Mouse (Mus musculus): ENCODE measurements around the gene Hoxa6.

Hoxa6 gene

DNA sequence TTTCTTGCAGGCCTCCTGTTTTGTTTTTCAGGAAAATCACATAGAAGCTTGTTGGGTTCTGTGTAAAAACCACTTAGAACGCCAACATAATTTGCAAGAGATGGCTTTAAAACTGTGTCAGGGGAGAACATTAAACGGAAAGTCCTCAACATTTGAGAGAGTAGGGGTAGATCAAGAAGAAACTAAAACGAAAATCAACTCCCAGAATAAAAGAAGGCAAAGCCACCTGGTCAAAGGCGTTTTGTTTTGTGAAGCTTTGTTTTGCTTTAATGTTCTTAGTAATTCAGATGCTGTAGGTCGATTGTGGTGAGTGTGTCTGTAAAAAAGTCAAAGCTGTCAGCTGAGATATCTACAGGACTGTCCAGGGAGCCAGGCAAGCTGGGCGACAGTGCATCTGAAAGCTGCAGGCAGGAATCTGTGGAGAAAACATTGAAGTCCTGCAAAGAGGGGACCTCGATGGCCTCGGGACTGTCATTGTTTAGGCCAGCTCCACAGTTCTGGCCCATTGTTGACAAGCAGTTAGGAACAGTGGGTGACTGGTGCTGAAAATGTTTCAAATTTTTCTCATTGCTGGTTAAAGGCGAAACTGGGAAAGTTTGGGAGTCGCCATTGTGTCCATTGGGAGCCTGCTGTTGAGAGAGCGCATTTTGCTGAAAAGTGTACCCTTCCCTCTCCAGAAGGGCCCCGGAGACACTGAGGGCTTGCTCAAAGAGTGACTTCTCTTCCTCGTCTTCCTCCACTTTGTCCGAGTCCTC lies 45.7 kb downstream of the Hoxa6 start:
- no peak for DNase-seq

DNA sequence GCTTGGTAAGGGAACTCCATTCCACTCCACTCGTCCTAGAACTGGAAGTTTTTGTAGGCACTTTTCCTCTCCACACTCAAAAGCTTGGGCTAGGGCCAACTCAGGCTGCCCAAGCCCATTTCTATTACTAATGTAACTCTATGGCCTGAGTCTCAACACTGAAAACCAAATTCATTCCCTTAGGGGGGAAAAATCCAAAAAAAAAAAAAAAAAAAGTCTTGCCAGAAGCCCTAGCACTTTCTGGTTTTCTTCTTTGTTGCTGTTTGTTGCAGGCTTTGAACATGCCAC lies 46.5 kb downstream of the Hoxa6 start:
- DNase-seq = peak in 1 of 2 experiments; percentile 33

DNA sequence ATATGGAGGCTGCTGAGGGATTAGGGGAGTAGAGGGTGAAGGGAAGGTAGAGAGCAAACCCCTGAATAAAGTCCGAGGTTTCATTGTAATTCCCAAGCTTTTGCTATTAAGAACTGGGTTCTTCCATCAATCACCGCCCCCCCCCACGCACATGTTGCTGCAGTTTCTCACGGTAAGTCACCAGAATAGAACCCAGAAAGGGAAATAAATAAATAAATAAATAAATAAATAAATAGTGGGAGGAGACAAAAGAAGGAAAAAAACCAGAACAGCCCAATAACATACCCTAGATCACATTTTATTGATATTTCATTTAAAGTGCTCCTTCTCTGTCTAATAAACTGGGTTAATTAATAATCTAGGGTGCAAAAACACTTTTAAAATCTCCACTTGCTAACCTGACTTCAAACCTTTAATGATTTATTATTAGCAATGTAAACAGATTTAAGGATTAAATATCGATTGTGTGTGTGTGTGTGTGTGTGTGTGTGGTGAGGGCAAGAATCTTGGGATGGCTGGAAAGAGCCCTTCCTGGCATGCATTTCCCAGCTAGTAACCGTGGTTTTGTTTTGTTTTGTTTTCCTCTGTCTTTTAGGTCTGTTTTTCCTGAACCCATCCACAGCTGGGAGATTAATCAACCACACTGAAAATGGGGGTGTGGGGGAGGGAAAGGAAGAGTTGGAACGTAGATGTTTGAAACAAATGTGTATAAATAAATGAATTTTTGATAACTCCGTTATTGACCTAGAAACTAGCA lies 47.0 kb downstream of the Hoxa6 start:
- peak in 1 of 2 experiments; percentile 23 for DNase-seq

DNA sequence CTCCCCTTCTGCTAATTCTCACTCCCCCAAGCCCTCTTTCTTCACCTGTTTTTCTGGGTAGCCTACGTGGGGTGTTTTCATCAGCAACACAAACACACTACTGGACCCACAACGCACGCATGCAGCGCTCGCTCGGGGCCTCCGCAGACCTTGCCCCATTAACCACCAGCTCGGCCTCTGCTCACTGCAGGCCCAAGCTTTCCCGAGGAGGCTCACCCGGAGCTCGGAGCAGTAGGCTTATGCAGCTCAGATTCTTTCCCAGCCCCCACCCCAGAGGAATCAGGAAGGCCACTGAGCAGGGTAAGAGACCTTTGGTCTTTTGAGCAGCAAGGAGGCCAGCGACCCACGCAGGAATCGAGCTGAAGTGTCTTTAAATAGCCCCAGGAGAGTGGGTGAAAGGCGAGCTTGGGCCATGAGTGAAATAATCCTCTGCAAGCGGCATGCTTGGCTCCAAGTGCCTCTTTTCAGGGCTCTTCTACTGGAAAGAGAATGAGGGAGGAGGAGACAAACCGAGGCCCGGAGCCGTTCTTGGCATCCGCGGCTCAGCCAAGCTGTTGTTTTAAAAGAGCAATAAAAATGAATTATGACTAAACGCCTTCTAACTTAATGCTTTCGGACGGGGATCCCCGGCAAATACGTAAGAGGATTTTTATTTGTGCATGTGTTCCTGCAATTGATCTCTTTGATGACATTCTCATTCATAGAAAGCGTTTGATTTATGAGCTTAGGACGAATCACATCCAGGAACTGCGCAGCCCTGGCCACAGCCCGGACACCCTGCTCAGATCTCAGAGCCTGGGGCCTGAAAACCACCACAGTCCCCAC lies 47.8 kb downstream of the Hoxa6 start:
- DNase-seq = peak; percentile 75 to 90

DNA sequence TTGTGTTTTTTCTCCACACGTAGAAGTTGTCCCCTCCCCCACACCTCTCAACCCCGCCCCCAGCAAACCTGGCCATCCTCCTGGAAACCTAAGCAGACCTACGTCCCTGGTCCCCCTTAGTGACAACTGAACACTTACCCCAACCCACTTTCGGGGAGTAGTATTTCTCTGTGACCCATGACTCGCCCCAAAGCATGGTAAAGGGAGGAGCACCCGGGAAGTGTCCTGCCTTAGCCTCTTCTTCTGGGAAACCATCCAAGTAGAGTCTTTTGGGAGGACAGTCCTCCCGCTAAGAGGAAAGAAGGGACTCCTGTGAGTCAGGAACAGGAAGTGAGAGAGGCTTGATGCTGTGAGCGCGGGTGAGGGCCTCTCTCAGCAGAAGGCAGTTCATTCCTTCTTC lies 48.5 kb downstream of the Hoxa6 start:
- DNase-seq = peak; percentile 33 to 67

DNA sequence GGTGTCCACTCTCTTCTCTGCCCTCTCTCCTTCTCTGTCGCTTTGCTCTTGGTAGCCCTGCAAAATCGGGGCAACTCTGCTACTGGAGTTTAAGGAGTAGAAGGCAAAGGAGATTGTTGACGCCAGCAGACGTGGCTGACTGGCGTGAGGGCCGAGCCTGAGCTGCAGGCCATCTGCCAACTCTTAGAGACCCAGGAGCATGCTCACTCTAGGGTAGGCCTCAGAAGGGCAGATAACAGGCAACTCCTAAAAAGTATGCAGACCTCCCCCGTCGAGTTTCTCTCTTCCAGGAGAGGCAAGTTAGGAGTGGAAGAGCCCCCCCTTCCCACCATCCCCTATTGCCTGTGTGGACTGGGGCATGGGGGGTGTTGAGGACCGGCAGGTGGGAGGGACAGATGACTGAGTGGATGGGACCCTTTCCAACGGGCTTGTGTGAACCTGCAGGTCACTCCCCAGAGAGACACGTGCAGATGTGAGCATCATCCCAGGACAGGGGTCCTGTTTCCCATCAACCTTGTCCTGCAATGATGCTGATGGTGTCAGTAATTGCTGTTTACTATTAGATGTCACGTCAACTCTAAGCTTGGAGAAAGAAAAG lies 49.3 kb downstream of the Hoxa6 start:
- DNase-seq = peak; percentile 64 to 77

DNA sequence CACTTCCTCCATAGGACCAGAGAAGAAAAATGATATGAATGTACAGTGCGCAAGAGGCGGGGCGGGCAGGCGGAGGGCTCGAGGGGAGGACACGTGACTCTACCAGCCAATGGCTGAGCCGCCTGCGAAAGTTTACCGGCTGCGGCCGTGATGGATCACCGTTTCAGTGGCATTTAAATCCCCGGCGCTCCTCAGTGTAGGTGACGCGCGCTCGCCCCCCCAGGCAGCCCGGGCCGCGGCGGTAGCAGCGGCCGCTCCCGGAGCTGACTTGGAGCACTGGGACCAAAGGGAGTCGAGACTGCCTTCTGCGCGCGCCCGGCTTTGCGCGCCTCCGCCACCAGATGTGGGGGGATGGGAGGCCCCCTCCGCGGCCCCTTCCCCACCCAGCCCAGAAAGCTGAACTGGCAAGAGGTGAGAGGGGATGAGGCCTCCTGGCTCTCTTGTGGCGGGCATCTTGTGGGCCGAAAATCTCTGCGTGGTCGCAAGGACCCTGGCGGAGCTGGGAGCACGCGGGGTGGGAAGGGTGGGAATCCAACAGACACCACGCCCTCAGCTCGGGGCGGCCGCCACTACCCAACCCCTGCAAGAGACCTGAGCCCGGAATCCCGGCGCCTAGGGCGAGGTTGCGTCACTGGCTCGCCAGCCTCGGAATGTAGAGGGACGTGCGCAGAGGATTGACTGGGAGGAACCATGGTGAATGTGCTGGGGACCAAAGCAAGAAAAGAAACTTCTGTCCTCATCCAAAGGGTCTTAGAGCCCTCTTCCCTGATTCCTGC lies 50.1 kb downstream of the Hoxa6 start, which contains the start of gene Hoxa1:
Gene Hoxa1 (minus strand): TSS at position 42 of the 776 bp plus-strand sequence.
- DNase-seq = peak; percentile 91 to 96

DNA sequence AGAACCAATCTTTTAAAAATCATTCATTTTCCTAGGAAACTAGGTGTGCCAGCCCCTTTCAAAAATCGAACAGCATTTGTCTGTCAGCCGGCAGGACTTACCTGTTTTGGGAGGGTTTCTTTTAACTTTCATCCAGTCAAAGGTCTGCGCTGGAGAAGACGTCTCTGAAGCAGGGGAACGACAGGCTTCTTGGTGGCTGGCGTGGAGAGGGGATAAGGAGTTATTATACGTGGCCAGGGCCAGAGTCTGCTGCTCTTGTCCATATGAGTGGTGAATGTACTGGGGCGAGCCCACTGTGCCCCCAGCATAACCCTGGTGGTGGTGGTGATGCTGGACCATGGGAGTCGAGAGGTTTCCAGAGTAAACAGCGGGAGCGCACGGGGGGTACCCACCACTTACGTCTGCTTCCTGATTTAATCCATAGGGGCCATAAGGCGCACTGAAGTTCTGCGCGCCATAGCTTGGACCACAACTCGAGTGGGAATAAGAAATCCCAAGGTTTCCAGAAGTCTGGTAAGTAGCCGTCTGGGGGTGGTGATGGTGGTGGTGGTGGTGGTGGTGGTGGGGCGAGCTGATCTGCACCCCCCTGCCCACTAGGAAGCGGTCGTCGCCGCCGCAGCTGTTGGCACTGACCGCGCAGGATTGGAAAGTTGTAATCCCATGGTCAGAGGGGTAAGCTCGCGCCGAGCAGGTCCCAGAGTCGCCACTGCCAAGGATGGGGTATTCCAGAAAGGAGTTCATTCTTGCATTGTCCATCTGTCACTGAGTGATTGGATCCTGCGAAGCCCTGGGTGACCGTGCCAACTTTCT lies 50.9 kb downstream of the Hoxa6 start:
- no peak for DNase-seq

DNA sequence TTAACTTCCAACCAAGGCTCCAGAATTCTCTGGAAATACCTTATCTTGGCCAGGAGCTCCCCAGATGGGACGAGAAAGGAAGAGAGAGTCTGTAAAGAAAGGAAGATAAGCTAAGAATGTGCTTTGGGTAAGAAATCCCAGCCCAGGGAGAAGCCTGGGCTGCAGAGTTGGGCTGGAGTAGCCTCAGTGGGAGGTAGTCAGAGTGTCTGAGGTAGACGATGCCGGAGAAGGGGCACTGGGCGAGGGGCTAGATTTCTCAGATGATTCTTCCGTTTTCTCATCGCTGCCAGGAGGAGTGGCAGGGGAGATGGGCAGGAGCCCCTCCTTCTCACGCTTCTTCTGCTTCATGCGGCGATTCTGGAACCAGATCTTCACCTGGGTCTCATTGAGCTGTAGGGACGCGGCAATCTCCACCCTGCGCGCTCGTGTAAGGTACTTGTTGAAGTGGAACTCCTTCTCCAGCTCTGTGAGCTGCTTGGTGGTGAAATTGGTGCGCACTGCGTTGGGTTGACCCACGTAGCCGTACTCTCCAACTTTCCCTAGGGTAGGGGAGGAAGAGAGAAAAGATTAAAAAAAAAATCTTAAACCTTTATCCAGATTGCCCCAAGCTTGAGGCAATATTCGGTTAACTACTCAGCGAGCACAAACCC lies 51.8 kb downstream of the Hoxa6 start:
- DNase-seq = no peak
